In the genomic region with DNA sequence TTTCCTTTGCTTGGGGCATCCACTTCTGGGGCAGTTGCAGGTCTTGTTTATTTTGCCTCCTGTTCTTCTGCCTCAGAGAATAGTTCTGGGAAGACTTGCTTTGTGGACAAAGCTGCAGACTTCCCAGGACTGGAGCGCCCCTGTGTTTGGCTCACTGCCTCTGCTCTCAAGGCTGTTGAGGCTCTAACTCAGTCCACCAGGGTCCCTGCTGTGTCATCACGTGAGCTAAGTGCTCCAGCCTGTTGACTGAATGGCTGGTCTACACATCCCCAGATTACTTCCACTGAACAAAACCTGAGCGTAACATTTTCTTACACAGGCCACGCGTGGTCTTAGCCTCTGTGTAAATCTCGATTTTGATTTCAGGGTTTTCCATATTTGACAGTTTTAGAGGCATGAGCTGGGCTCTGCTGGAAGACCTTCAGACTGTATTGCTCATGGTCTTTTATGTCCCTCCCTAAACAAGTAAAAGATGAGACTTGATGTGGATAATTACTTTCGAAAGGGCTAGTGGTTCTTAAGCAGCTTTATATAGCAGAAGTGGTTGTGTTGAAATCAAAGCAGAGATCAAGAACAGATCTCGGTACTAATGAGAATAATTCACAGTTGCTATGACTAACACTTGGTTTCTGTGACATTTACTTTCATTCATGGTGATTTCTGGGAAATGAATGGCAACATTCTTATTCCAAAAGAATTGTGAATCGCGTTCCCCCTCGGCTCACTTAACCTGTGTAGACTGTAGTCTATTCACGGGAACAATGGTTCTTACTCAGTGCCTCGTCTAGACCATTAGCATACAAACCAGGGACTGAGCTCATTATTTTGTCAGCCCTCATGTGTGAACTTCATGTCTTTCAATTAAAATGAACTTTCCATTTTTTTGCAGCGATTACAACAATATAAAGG, we compare ENCODE assay signal across 13 mouse cellular contexts. TPM values are rescaled to one million over a fixed set of nuclear protein-coding genes. Genes with fewer than 3 reads are reported as not detected.
DNase-seq lines count a peak whose midpoint lies in the region; ATAC-seq and TF ChIP-seq lines count a peak whose summit lies in the region.
"Had no signal": no experiment of that assay in that cellular context is flagged by ENCODE, and none has a peak within 500 bp of the region (broad histone marks: within the 10 kb centered on the region; RNA-seq: fewer than 3 reads in every experiment).

No protein-coding gene starts in this region.

- peak; percentile 52; the same call in 1 of the 2 replicates for ATAC-seq in hindbrain, embryonic 13.5 days (ENCODE audit: low FRiP score)
- ATAC-seq in forebrain, embryonic 15.5 days (replicated peaks), result peak; percentile 86

- H3K9me3 ChIP-seq in hindbrain, embryonic 13.5 days, result no peaks in the 10 kb centered on the region
- no peaks in the 10 kb centered on the region for H3K9me3 ChIP-seq in hindbrain, embryonic 10.5 days
- H3K9me3 ChIP-seq in forebrain, embryonic 15.5 days, result no peaks in the 10 kb centered on the region
- H3K9me3 ChIP-seq: limb, embryonic 12.5 days had no signal

- 54% methylated on average over 14 of the region's 14 CpGs for WGBS in hindbrain, embryonic 13.5 days
- WGBS in hindbrain, embryonic 10.5 days, result 81% methylated on average over 14 of the region's 14 CpGs
- WGBS in forebrain, embryonic 15.5 days, result 14% methylated on average over 14 of the region's 14 CpGs
- 96% methylated on average over 14 of the region's 14 CpGs for WGBS in thymus, adult 2 months

- H3K4me2 ChIP-seq in hindbrain, embryonic 13.5 days, result no peak overlapping the region
- H3K4me2 ChIP-seq in forebrain, embryonic 15.5 days (replicated peaks), result peak overlapping the region; percentile 19
- H3K4me2 ChIP-seq: limb, embryonic 12.5 days had no signal

- H3K36me3 ChIP-seq in hindbrain, embryonic 13.5 days, result peaks cover 53% of the 10 kb centered on the region
- H3K36me3 ChIP-seq in hindbrain, embryonic 10.5 days, result peaks cover 96% of the 10 kb centered on the region
- H3K36me3 ChIP-seq in forebrain, embryonic 15.5 days, result peaks cover 22% of the 10 kb centered on the region
- H3K36me3 ChIP-seq in thymus, adult 2 months (ENCODE audit: control insufficient read depth, insufficient read depth, low read length), result peaks cover 89% of the 10 kb centered on the region

- no peak for DNase-seq in hindbrain, embryonic 10.5 days (ENCODE audit: low spot score)
- DNase-seq in Muller cell, postnatal 12 days (ENCODE audit: inconsistent ontology term), result peak; percentile 93
- peak; percentile 69 for DNase-seq in adrenal gland, adult 8-10 months
- DNase-seq in thymus, postnatal 4 days, result no peak
- no peak for DNase-seq in thymus, adult 2 months
- no peak for DNase-seq in right cerebral cortex, adult 2 months (ENCODE audit: low spot score in 2 of 2)
- DNase-seq: gastrocnemius, postnatal 36 days; kidney, adult 18-20 months; layer of hippocampus, adult 9-11 months; thymus, postnatal 36 days had no signal

- no peak for TF ChIP-seq CTCF in thymus, adult 2 months (IDR thresholded peaks at IDR 0.05; ENCODE audit: borderline replicate concordance, control insufficient read depth, extremely low read depth, insufficient read depth, low read length, poor library complexity)

- TF ChIP-seq POLR2A in thymus, adult 2 months (IDR thresholded peaks at IDR 0.05; ENCODE audit: control insufficient read depth, extremely low read depth, insufficient read depth, low read length, poor library complexity), result no peak

- peak overlapping the region; percentile 27 for H3K27ac ChIP-seq in hindbrain, embryonic 13.5 days
- no peak overlapping the region for H3K27ac ChIP-seq in hindbrain, embryonic 10.5 days
- peak overlapping the region; percentile 78 for H3K27ac ChIP-seq in forebrain, embryonic 15.5 days (replicated peaks)
- H3K27ac ChIP-seq in thymus, adult 2 months (ENCODE audit: control insufficient read depth, insufficient read depth, low read length), result no peak overlapping the region
- H3K27ac ChIP-seq: limb, embryonic 12.5 days had no signal

- no peak overlapping the region for H3K9ac ChIP-seq in hindbrain, embryonic 13.5 days
- 0 out of 2 replicates have a peak overlapping the region, but pooled peaks have one; percentile 0 for H3K9ac ChIP-seq in forebrain, embryonic 15.5 days (replicated peaks)
- H3K9ac ChIP-seq: limb, embryonic 12.5 days had no signal

- no peaks in the 10 kb centered on the region for H3K27me3 ChIP-seq in hindbrain, embryonic 13.5 days
- H3K27me3 ChIP-seq in hindbrain, embryonic 10.5 days (ENCODE audit: insufficient read depth, poor library complexity, severe bottlenecking), result no peaks in the 10 kb centered on the region
- no peaks in the 10 kb centered on the region for H3K27me3 ChIP-seq in forebrain, embryonic 15.5 days
- no peaks in the 10 kb centered on the region for H3K27me3 ChIP-seq in thymus, adult 2 months (ENCODE audit: control insufficient read depth, insufficient read depth, low read length)
- H3K27me3 ChIP-seq: limb, embryonic 12.5 days had no signal

- H3K4me1 ChIP-seq in hindbrain, embryonic 13.5 days (replicated peaks), result 0 out of 2 replicates have a peak, but pooled peaks cover 6% of the 10 kb centered on the region
- H3K4me1 ChIP-seq in hindbrain, embryonic 10.5 days (replicated peaks), result no peaks in the 10 kb centered on the region
- H3K4me1 ChIP-seq in forebrain, embryonic 15.5 days, result peaks cover 13% of the 10 kb centered on the region
- no peaks in the 10 kb centered on the region for H3K4me1 ChIP-seq in thymus, adult 2 months (replicated peaks; ENCODE audit: control insufficient read depth, insufficient read depth, low read length)
- H3K4me1 ChIP-seq: limb, embryonic 12.5 days had no signal

- no peak overlapping the region for H3K4me3 ChIP-seq in hindbrain, embryonic 13.5 days
- no peak overlapping the region for H3K4me3 ChIP-seq in hindbrain, embryonic 10.5 days
- H3K4me3 ChIP-seq in forebrain, embryonic 15.5 days, result no peak overlapping the region
- H3K4me3 ChIP-seq in thymus, adult 2 months (ENCODE audit: control insufficient read depth, insufficient read depth, low read length), result no peak overlapping the region
- H3K4me3 ChIP-seq: limb, embryonic 12.5 days had no signal

RNA-seq across cellular contexts. Expression of a gene that starts 14.8 kb away (rescaled TPM):
- polyA plus RNA-seq in hindbrain, embryonic 13.5 days (2015; fragmentation: Nextera tagmentation; extraction: Ambion mirVana), result 0.12 and 0.23 TPM in 2 replicates
- 0.10 and 0.30 TPM in 2 replicates for polyA plus RNA-seq in hindbrain, embryonic 10.5 days (2016; fragmentation: Nextera tagmentation; extraction: Ambion mirVana)
- 1 to 10 TPM; 2.3 to 6.0 (median 2.7) TPM for total RNA-seq in adrenal gland, adult 8-10 months (2022)
- 0.13 and 0.17 TPM in 2 replicates for polyA plus RNA-seq in forebrain, embryonic 15.5 days (2015; fragmentation: Nextera tagmentation; extraction: Ambion mirVana)
- 2.7 and 4.1 TPM in 2 replicates for polyA plus RNA-seq in thymus, adult 2 months (2012; rRNA removed)

RNA-seq across cellular contexts. Expression of a gene that starts 31.2 kb away (rescaled TPM):
- polyA plus RNA-seq in hindbrain, embryonic 13.5 days (2015; fragmentation: Nextera tagmentation; extraction: Ambion mirVana), result 16.4 and 17.5 TPM in 2 replicates
- 20.8 and 22.2 TPM in 2 replicates for polyA plus RNA-seq in hindbrain, embryonic 10.5 days (2016; fragmentation: Nextera tagmentation; extraction: Ambion mirVana)
- total RNA-seq in adrenal gland, adult 8-10 months (2022), result 10 to 100 TPM; 38.3 to 40.6 (median 40.1) TPM
- 21.4 and 22.0 TPM in 2 replicates for polyA plus RNA-seq in forebrain, embryonic 15.5 days (2015; fragmentation: Nextera tagmentation; extraction: Ambion mirVana)
- 10.3 and 13.7 TPM in 2 replicates for polyA plus RNA-seq in thymus, adult 2 months (2012; rRNA removed)

Comparison
In these comparisons a context has a peak if more than half of its experiments do, and no peak if none do; other contexts are left out.
1. H3K27ac ChIP-seq: peak in hindbrain, embryonic 13.5 days (single experiment) and forebrain, embryonic 15.5 days (single experiment); none in hindbrain, embryonic 10.5 days (single experiment) and thymus, adult 2 months (single experiment).
2. DNase-seq: peak in Muller cell, postnatal 12 days (single experiment) and adrenal gland, adult 8-10 months (single experiment); none in hindbrain, embryonic 10.5 days (single experiment), thymus, postnatal 4 days (single experiment), thymus, adult 2 months (single experiment) and right cerebral cortex, adult 2 months (0 of 2).